Mouse (Mus musculus) adrenal gland, postnatal 4 days (tissue): Measurements from ENCODE around the gene Rbms2. TPM values are rescaled to one million over a fixed set of nuclear protein-coding genes. Genes with fewer than 3 reads are reported as not detected.
"Not testable (repeated sequence)": the region's sequence is repeated elsewhere in the genome, so short reads cannot be mapped to it uniquely, and the experiment has no call there.

Experiments
- DNase-seq, 2 experiments: peaks; one replicate each; pipeline ENCODE4 v3.0.0; 2021 to 2022; ENCODE audit warnings: low spot score in 2 of 2, mixed read lengths in 2 of 2
- microRNA-seq: library from miRNA; unstranded; fragments of <30 nt; microRNA quantifications from one replicate; pipeline ENCODE4 v1.2.0, GENCODE M21; 2021
- total RNA-seq, 2 experiments: library from RNA; stranded (reverse); gene quantifications; 2 replicates each; pipeline ENCODE4 v1.2.3; 2021

Gene Rbms2
- total RNA-seq, 2 experiments from 2014 or later, result 90.2 to 104 TPM

GRCm38 (mm10) chr10:128093496-128094294 is 86.4 kb downstream of the Rbms2 start:
- DNase-seq, result no peak

GRCm38 (mm10) chr10:128092506-128093495 is 87.3 kb downstream of the Rbms2 start:
- peak; percentile 59 to 74 for DNase-seq

DNA sequence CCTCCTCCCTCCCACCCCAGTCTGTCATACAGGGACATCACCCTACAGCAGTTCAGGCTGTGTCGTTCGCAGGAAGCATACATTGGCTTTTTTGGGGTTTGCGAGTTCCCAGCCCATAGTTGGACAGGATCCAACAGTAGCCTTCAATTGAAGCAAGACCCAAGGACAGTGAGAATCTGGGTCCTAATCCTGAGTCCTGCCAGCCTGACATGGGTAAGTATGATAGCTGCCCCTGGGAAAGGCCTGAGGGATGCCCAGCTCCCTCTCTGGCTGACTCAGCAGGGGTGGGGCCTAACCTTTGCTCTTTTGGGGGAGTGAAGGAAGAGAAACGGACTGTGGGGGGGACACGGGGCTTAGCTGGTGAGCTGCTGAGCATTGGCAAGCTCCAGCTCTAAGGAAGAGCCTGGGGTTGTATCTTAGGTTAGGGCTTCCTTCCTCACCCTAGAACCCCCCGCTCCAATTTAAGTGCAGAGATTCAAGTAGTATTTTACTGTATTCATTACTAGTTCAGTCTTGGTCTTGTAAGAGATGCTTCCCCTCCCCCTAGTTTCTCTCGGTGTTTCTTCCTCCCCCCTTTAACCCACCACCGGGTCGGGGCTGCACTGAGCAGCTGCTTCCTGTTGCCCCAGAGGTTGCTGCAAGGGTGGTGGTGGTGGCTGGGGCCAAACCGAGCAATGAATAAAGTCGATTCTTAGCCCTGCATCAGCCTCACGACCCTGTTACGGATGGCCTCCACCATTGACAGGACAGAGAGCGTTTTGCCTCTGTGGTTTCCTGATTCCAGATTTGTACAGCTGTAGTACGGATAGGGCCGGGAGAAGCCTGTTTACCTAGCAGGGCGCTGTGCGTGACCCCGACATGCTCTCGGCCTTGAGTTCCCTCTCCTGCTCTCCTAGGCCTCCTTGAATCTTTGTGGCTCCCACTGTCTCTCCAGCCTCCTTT is 88.3 kb downstream of the Rbms2 start, which contains the start of gene Baz2a:
TSS of gene Baz2a (plus strand) at position 14 of the 942 bp plus-strand sequence.
- peak; percentile 24 to 51 for DNase-seq

- peak; percentile 50 to 84 for DNase-seq
Measured at GRCm38 (mm10) chr10:128090651-128091563, 89.2 kb downstream of the Rbms2 start.

DNA sequence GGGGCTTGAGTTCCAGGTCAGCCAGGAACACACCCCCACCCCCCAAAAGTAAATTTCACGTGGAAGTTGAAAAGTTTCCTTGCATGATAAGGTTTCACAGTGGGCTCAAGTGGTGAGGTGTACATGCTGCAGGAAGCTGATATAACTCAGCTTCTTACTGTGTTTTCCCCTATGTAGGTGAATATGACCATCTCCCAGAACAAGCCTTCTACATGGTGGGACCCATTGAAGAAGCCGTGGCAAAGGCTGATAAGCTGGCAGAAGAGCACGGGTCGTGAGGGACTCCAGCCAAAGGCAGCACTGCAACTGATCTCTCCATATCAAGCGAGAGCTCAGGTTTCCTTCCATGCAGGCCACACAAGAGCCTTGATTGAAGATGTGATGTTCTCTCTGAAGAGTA is 90.3 kb downstream of the Rbms2 start:
- DNase-seq, result no peak

DNA sequence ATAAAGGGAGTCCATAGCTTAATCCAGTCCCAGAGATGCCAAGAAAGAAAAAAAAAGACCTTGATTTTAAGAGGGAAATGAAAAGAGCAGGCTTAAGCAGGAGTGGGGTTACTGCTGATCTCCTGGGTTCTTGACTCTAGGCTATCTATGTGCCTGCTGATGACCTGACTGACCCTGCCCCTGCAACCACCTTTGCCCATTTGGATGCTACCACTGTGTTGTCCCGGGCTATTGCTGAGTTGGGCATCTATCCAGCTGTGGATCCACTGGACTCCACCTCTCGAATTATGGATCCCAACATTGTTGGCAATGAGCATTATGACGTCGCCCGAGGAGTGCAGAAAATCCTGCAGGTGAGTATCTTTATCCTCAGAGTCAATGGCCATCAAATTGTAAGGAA is 91.9 kb downstream of the Rbms2 start:
- DNase-seq, result no peak

DNA sequence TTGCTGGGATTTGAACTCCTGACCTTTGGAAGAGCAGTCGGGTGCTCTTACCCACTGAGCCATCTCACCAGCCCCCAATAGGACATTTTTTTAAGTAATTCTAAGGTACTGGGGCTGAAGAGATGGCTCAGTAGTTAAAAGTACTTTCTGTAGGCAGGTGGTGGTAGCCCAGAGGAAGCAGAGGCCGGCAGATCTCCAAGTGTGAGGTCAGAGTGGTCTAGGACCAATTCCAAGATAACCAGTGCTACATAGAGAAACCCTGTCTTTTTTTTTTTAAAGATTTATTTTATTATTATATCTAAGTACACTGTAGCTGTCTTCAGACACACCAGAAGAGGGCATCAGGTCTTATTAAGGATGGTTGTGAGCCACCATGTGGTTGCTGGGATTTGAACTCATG is 92.9 kb downstream of the Rbms2 start:
- DNase-seq, result not testable (repeated sequence)

- no peak for DNase-seq
Measured at GRCm38 (mm10) chr10:128086391-128086790, 93.7 kb downstream of the Rbms2 start.

GRCm38 (mm10) chr10:128084160-128084559 is 95.9 kb downstream of the Rbms2 start:
- no peak for DNase-seq

DNA sequence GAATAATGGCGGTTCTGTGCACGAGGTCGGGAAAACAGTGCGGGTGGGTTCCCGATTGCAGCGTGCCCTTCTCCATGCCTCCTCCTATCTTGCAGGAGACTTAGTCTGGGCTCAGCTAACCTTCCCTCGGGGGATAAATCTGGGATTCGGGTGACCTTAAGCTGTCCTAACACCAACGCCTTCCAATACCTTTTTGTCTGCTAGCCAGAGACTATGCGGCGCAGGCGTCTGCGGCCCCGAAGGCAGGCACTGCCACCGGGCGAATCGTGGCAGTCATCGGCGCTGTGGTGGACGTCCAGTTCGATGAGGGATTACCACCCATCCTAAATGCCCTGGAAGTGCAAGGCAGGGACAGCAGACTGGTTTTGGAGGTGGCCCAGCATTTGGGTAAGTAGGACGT is 96.4 kb downstream of the Rbms2 start:
- no peak for DNase-seq

DNA sequence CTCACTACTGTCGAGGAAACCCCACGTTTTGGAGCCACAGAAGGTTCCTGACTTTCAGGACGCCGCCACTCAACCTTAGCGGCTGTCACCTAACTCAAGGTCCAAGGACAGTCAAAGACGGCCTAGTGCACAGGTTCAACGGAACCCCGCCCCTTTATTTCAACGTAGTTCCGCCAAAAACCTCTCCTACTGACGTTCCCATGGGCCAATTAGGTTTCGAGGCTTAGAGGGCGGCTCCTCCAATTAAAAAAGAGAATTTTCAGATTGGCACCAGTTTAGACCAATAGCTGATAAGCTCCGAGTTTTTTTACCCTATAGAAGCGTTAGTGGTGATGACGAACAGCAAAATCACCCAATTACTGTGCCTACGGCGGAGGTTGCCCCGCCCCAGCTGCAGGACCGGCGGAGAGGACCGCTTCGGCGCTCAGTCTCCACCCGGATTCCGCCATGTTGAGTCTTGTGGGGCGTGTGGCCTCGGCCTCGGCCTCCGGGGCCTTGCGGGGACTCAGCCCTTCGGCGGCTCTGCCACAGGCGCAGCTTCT is 97.1 kb downstream of the Rbms2 start, which contains the start of gene Atp5b:
TSS of gene Atp5b (plus strand) at position 394 of the 542 bp plus-strand sequence.
- DNase-seq, result peak; percentile 79 to 89

- no peak for DNase-seq
Measured at GRCm38 (mm10) chr10:128082477-128082808, 97.7 kb downstream of the Rbms2 start.

- no peak for DNase-seq
Measured at GRCm38 (mm10) chr10:128081807-128082476, 98.2 kb downstream of the Rbms2 start.

Small RNA genes lying within 50 kb of the gene (microRNA-seq; reads per million reads assigned to microRNA genes)
- 52.6 reads per million, percentile 39 among the genes with 10 or more reads in this experiment for gene Mir677

Other genes with a start within 250 kb of the Rbms2 start
- gene Hsd17b6, start 172.7 kb downstream of the Rbms2 start, total RNA-seq, result 1 to 10 TPM in 1 of 2 experiments, under 1 TPM in 1; 0.22 to 8.9 TPM
- gene Prim1, start 165.1 kb downstream of the Rbms2 start, total RNA-seq, result 10 to 100 TPM; 22.3 to 26.6 TPM
- gene Naca, start 144.7 kb downstream of the Rbms2 start, total RNA-seq, result 100 to 1,000 TPM; 823 to 829 TPM
- gene Ptges3, start 121.3 kb downstream of the Rbms2 start, total RNA-seq, result 100 to 1,000 TPM; 152 to 160 TPM
- gene Atp5b, start 97.0 kb downstream of the Rbms2 start, total RNA-seq, result 1,000 to 10,000 TPM; 2,157 to 2,362 TPM
- gene Baz2a, start 88.7 kb downstream of the Rbms2 start, total RNA-seq, result 10 to 100 TPM; 70.6 to 72.2 TPM
- gene Gls2, start 14.2 kb upstream of the Rbms2 start, total RNA-seq, result 1 to 10 TPM; 4.8 to 8.2 TPM
- 10 to 100 TPM; 23.2 to 25.9 TPM for gene Spryd4, start 31.5 kb upstream of the Rbms2 start, total RNA-seq
- gene Mip, start 45.5 kb upstream of the Rbms2 start, total RNA-seq, result not detected
- gene Timeless, start 51.8 kb upstream of the Rbms2 start, total RNA-seq, result 10 to 100 TPM; 28.4 to 34.0 TPM
- gene Apon, start 73.8 kb upstream of the Rbms2 start, total RNA-seq, result 1 to 10 TPM in 1 of 2 experiments, not detected in 1; 4.7 TPM
- gene Apof, start 88.4 kb upstream of the Rbms2 start, total RNA-seq, result 10 to 100 TPM; 13.3 to 76.4 TPM
- gene Stat2, start 90.3 kb upstream of the Rbms2 start, total RNA-seq, result 10 to 100 TPM; 41.5 to 45.9 TPM
- gene Il23a, start 118.5 kb upstream of the Rbms2 start, total RNA-seq, result not detected
- 10 to 100 TPM; 43.6 to 45.3 TPM for gene Pan2, start 123.0 kb upstream of the Rbms2 start, total RNA-seq
- gene Cnpy2, start 142.2 kb upstream of the Rbms2 start, total RNA-seq, result 100 to 1,000 TPM; 178 to 188 TPM
- gene Cs, start 157.4 kb upstream of the Rbms2 start, total RNA-seq, result 100 to 1,000 TPM; 300 to 355 TPM
- gene Coq10a, start 188.7 kb upstream of the Rbms2 start, total RNA-seq, result 10 to 100 TPM; 48.3 to 62.1 TPM
- 10 to 100 TPM; 71.5 to 75.1 TPM for gene Ankrd52, start 196.8 kb upstream of the Rbms2 start, total RNA-seq
- gene Slc39a5, start 220.9 kb upstream of the Rbms2 start, total RNA-seq, result 10 to 100 TPM in 1 of 2 experiments, 1 to 10 TPM in 1; 5.7 to 13.2 TPM
- 10 to 100 TPM; 69.5 to 72.7 TPM for gene Nabp2, start 231.2 kb upstream of the Rbms2 start, total RNA-seq
- 10 to 100 TPM; 49.9 to 50.9 TPM for gene Rnf41, start 231.4 kb upstream of the Rbms2 start, total RNA-seq